Mouse (Mus musculus): ENCODE data around the gene Olfr558. TPM values are rescaled to one million over a fixed set of nuclear protein-coding genes. Genes with fewer than 3 reads are reported as not detected.

The Olfr558 gene
- polyA plus RNA-seq, 1 experiment from 2014 or later: 0.20 TPM

GRCm38 (mm10) chr7:102718970-102719369, 17.0 kb downstream of the Olfr558 start, which contains the start of gene Olfr33:
Gene Olfr33, minus strand, starts transcription at chr7:102719070.
- no peaks in the 10 kb centered on the region for H3K9me3 ChIP-seq (ENCODE audit: control insufficient read depth, low read length)
- H3K4me3 ChIP-seq (ENCODE audit: low read length): no peak within 1 kb of the TSS
- WGBS: 46% methylated on average over 1 of the region's 1 CpGs
- no peak within 1 kb of the TSS for H3K27ac ChIP-seq (ENCODE audit: low read depth, low read length)
- no peak within 1 kb of the TSS for H3K4me2 ChIP-seq (replicated peaks; ENCODE audit: low read depth, low read length)
- H3K27me3 ChIP-seq (ENCODE audit: control insufficient read depth, insufficient read depth, low read length): no peaks in the 10 kb centered on the region
- no peaks in the 10 kb centered on the region for H3K4me1 ChIP-seq (ENCODE audit: control insufficient read depth, insufficient read depth, low read length)
- ATAC-seq (ENCODE audit: low FRiP score, low TSS enrichment): no peak
- H3K9ac ChIP-seq (ENCODE audit: low read depth, low read length): no peak within 1 kb of the TSS
- H3K36me3 ChIP-seq (ENCODE audit: control insufficient read depth, insufficient read depth, low read length): no peaks in the 10 kb centered on the region

GRCm38 (mm10) chr7:102727391-102727790, 25.4 kb downstream of the Olfr558 start, which contains the start of gene Olfr559:
Gene Olfr559, minus strand, starts transcription at chr7:102727491.
- Histone ChIP-seq H3K36me3 (ENCODE audit: control insufficient read depth, insufficient read depth, low read length) (no peaks in the 10 kb centered on the region), H3K4me1 (ENCODE audit: control insufficient read depth, insufficient read depth, low read length) (no peaks in the 10 kb centered on the region), H3K4me2 (replicated peaks; ENCODE audit: low read depth, low read length) (no peak within 1 kb of the TSS), H3K9me3 (ENCODE audit: control insufficient read depth, low read length) (no peaks in the 10 kb centered on the region), H3K4me3 (ENCODE audit: low read length) (no peak within 1 kb of the TSS), H3K9ac (ENCODE audit: low read depth, low read length) (no peak within 1 kb of the TSS), H3K27me3 (ENCODE audit: control insufficient read depth, insufficient read depth, low read length) (no peaks in the 10 kb centered on the region), H3K27ac (ENCODE audit: low read depth, low read length) (no peak within 1 kb of the TSS)
- no peak for ATAC-seq (ENCODE audit: low FRiP score, low TSS enrichment)

GRCm38 (mm10) chr7:102733793-102734192, 31.8 kb downstream of the Olfr558 start:
- Histone ChIP-seq H3K9me3 (ENCODE audit: control insufficient read depth, low read length) (no peaks in the 10 kb centered on the region), H3K36me3 (ENCODE audit: control insufficient read depth, insufficient read depth, low read length) (no peaks in the 10 kb centered on the region), H3K4me1 (ENCODE audit: control insufficient read depth, insufficient read depth, low read length) (no peaks in the 10 kb centered on the region), H3K27ac (ENCODE audit: low read depth, low read length) (no peak overlapping the region), H3K9ac (ENCODE audit: low read depth, low read length) (no peak overlapping the region), H3K4me3 (ENCODE audit: low read length) (no peak overlapping the region), H3K4me2 (replicated peaks; ENCODE audit: low read depth, low read length) (no peak overlapping the region), H3K27me3 (ENCODE audit: control insufficient read depth, insufficient read depth, low read length) (no peaks in the 10 kb centered on the region)
- no peak for ATAC-seq (ENCODE audit: low FRiP score, low TSS enrichment)
- 14% methylated on average over 1 of the region's 1 CpGs for WGBS

GRCm38 (mm10) chr7:102737705-102738104, 35.7 kb downstream of the Olfr558 start:
- no peaks in the 10 kb centered on the region for H3K9me3 ChIP-seq (ENCODE audit: control insufficient read depth, low read length)
- no peak overlapping the region for H3K27ac ChIP-seq (ENCODE audit: low read depth, low read length)
- no peak for ATAC-seq (ENCODE audit: low FRiP score, low TSS enrichment)
- H3K4me3 ChIP-seq (ENCODE audit: low read length): no peak overlapping the region
- H3K4me1 ChIP-seq (ENCODE audit: control insufficient read depth, insufficient read depth, low read length): no peaks in the 10 kb centered on the region
- no peak overlapping the region for H3K4me2 ChIP-seq (replicated peaks; ENCODE audit: low read depth, low read length)
- no peak overlapping the region for H3K9ac ChIP-seq (ENCODE audit: low read depth, low read length)
- 24% methylated on average over 2 of the region's 2 CpGs for WGBS
- no peaks in the 10 kb centered on the region for H3K27me3 ChIP-seq (ENCODE audit: control insufficient read depth, insufficient read depth, low read length)
- no peaks in the 10 kb centered on the region for H3K36me3 ChIP-seq (ENCODE audit: control insufficient read depth, insufficient read depth, low read length)

- Histone ChIP-seq H3K9ac (ENCODE audit: low read depth, low read length) (no peak overlapping the region), H3K4me1 (ENCODE audit: control insufficient read depth, insufficient read depth, low read length) (no peaks in the 10 kb centered on the region), H3K27me3 (ENCODE audit: control insufficient read depth, insufficient read depth, low read length) (no peaks in the 10 kb centered on the region), H3K27ac (ENCODE audit: low read depth, low read length) (no peak overlapping the region), H3K36me3 (ENCODE audit: control insufficient read depth, insufficient read depth, low read length) (no peaks in the 10 kb centered on the region), H3K4me2 (replicated peaks; ENCODE audit: low read depth, low read length) (no peak overlapping the region), H3K9me3 (ENCODE audit: control insufficient read depth, low read length) (no peaks in the 10 kb centered on the region), H3K4me3 (ENCODE audit: low read length) (no peak overlapping the region)
- ATAC-seq (ENCODE audit: low FRiP score, low TSS enrichment): no peak
- WGBS: 29% methylated on average over 1 of the region's 1 CpGs
These were observed 50.1 kb downstream of the Olfr558 start for GRCm38 (mm10) chr7:102752086-102752485.

- 78% methylated on average over 4 of the region's 4 CpGs for WGBS
- no peak within 1 kb of the TSS for H3K4me2 ChIP-seq (replicated peaks; ENCODE audit: low read depth, low read length)
- no peaks in the 10 kb centered on the region for H3K9me3 ChIP-seq (ENCODE audit: control insufficient read depth, low read length)
- no peaks in the 10 kb centered on the region for H3K36me3 ChIP-seq (ENCODE audit: control insufficient read depth, insufficient read depth, low read length)
- H3K4me3 ChIP-seq (ENCODE audit: low read length): no peak within 1 kb of the TSS
- no peak for ATAC-seq (ENCODE audit: low FRiP score, low TSS enrichment)
- no peaks in the 10 kb centered on the region for H3K4me1 ChIP-seq (ENCODE audit: control insufficient read depth, insufficient read depth, low read length)
- H3K27me3 ChIP-seq (ENCODE audit: control insufficient read depth, insufficient read depth, low read length): no peaks in the 10 kb centered on the region
- no peak within 1 kb of the TSS for H3K27ac ChIP-seq (ENCODE audit: low read depth, low read length)
- no peak within 1 kb of the TSS for H3K9ac ChIP-seq (ENCODE audit: low read depth, low read length)
These were observed 57.3 kb downstream of the Olfr558 start, which contains the start of the genes Olfr560 and Olfr78 for GRCm38 (mm10) chr7:102759266-102759665. Gene Olfr560, minus strand, starts transcription at chr7:102759366. Gene Olfr78, minus strand, starts transcription at chr7:102759471.

Other genes starting within 250 kb of the Olfr558 start
- 0.63 and 0.80 TPM in 2 replicates for gene Olfr543, start 220.5 kb upstream of the Olfr558 start, polyA plus RNA-seq (2014; fragmentation: Nextera tagmentation; extraction: Ambion mirVana)
- gene Olfr544, start 213.9 kb upstream of the Olfr558 start, polyA plus RNA-seq (2014; fragmentation: Nextera tagmentation; extraction: Ambion mirVana): 0.10 TPM in 1 of 2 replicates, not detected in the other
- gene Olfr545, start 202.6 kb upstream of the Olfr558 start, polyA plus RNA-seq (2014; fragmentation: Nextera tagmentation; extraction: Ambion mirVana): not detected in 2 replicates
- gene Olfr547, start 167.5 kb upstream of the Olfr558 start, polyA plus RNA-seq (2014; fragmentation: Nextera tagmentation; extraction: Ambion mirVana): not detected in 2 replicates
- gene Olfr548-ps1, start 161.3 kb upstream of the Olfr558 start, polyA plus RNA-seq (2014; fragmentation: Nextera tagmentation; extraction: Ambion mirVana): not detected in 2 replicates
- not detected in 2 replicates for gene Olfr549, start 152.3 kb upstream of the Olfr558 start, polyA plus RNA-seq (2014; fragmentation: Nextera tagmentation; extraction: Ambion mirVana)
- gene Trim21, start 136.7 kb upstream of the Olfr558 start, polyA plus RNA-seq (2014; fragmentation: Nextera tagmentation; extraction: Ambion mirVana): 0.68 and 1.5 TPM in 2 replicates
- not detected in 2 replicates for gene Olfr550, start 130.8 kb upstream of the Olfr558 start, polyA plus RNA-seq (2014; fragmentation: Nextera tagmentation; extraction: Ambion mirVana)
- gene Olfr551, start 110.3 kb upstream of the Olfr558 start, polyA plus RNA-seq (2014; fragmentation: Nextera tagmentation; extraction: Ambion mirVana): not detected in 2 replicates
- gene Olfr552, start 104.4 kb upstream of the Olfr558 start, polyA plus RNA-seq (2014; fragmentation: Nextera tagmentation; extraction: Ambion mirVana): not detected in 2 replicates
- gene Olfr553, start 84.0 kb upstream of the Olfr558 start, polyA plus RNA-seq (2014; fragmentation: Nextera tagmentation; extraction: Ambion mirVana): not detected in 2 replicates
- gene Olfr554, start 63.8 kb upstream of the Olfr558 start, polyA plus RNA-seq (2014; fragmentation: Nextera tagmentation; extraction: Ambion mirVana): not detected in 2 replicates
- not detected in 2 replicates for gene Olfr555, start 43.4 kb upstream of the Olfr558 start, polyA plus RNA-seq (2014; fragmentation: Nextera tagmentation; extraction: Ambion mirVana)
- gene Olfr556, start 37.3 kb upstream of the Olfr558 start, polyA plus RNA-seq (2014; fragmentation: Nextera tagmentation; extraction: Ambion mirVana): not detected in 2 replicates
- 10.4 and 15.4 TPM in 2 replicates for gene Trim68, start 14.9 kb upstream of the Olfr558 start, polyA plus RNA-seq (2014; fragmentation: Nextera tagmentation; extraction: Ambion mirVana)
- gene Olfr557, start 6.3 kb upstream of the Olfr558 start, polyA plus RNA-seq (2014; fragmentation: Nextera tagmentation; extraction: Ambion mirVana): not detected in 2 replicates
- not detected in 2 replicates for gene Olfr33, start 16.9 kb downstream of the Olfr558 start, polyA plus RNA-seq (2014; fragmentation: Nextera tagmentation; extraction: Ambion mirVana)
- not detected in 2 replicates for gene Olfr559, start 25.3 kb downstream of the Olfr558 start, polyA plus RNA-seq (2014; fragmentation: Nextera tagmentation; extraction: Ambion mirVana)
- gene Olfr560, start 57.2 kb downstream of the Olfr558 start, polyA plus RNA-seq (2014; fragmentation: Nextera tagmentation; extraction: Ambion mirVana): not detected in 2 replicates
- gene Olfr78, start 57.3 kb downstream of the Olfr558 start, polyA plus RNA-seq (2014; fragmentation: Nextera tagmentation; extraction: Ambion mirVana): 0.22 and 0.27 TPM in 2 replicates
- gene Olfr561, start 69.0 kb downstream of the Olfr558 start, polyA plus RNA-seq (2014; fragmentation: Nextera tagmentation; extraction: Ambion mirVana): not detected in 2 replicates
- gene Olfr564, start 101.3 kb downstream of the Olfr558 start, polyA plus RNA-seq (2014; fragmentation: Nextera tagmentation; extraction: Ambion mirVana): not detected in 2 replicates
- not detected in 2 replicates for gene Olfr566, start 156.6 kb downstream of the Olfr558 start, polyA plus RNA-seq (2014; fragmentation: Nextera tagmentation; extraction: Ambion mirVana)
- not detected in 2 replicates for gene Olfr568, start 174.9 kb downstream of the Olfr558 start, polyA plus RNA-seq (2014; fragmentation: Nextera tagmentation; extraction: Ambion mirVana)
- gene Olfr569, start 188.7 kb downstream of the Olfr558 start, polyA plus RNA-seq (2014; fragmentation: Nextera tagmentation; extraction: Ambion mirVana): not detected in 2 replicates
- gene Olfr570, start 192.4 kb downstream of the Olfr558 start, polyA plus RNA-seq (2014; fragmentation: Nextera tagmentation; extraction: Ambion mirVana): not detected in 2 replicates
- not detected in 2 replicates for gene Olfr571, start 215.3 kb downstream of the Olfr558 start, polyA plus RNA-seq (2014; fragmentation: Nextera tagmentation; extraction: Ambion mirVana)
- not detected in 2 replicates for gene Olfr572, start 222.2 kb downstream of the Olfr558 start, polyA plus RNA-seq (2014; fragmentation: Nextera tagmentation; extraction: Ambion mirVana)
- not detected in 2 replicates for gene Olfr573-ps1, start 240.4 kb downstream of the Olfr558 start, polyA plus RNA-seq (2014; fragmentation: Nextera tagmentation; extraction: Ambion mirVana)
- not detected in 2 replicates for gene Olfr574, start 246.3 kb downstream of the Olfr558 start, polyA plus RNA-seq (2014; fragmentation: Nextera tagmentation; extraction: Ambion mirVana)